Mouse (Mus musculus) heart, adult 2 months (tissue): ENCODE results near the gene Wdhd1. TPM values are rescaled to one million over a fixed set of nuclear protein-coding genes. Genes with fewer than 3 reads are reported as not detected.

Experiments
- DNase-seq, 2 experiments: peaks; one replicate each; pipeline ENCODE4 v3.0.0; 2021
- H3K27ac ChIP-seq: fragments of 200-600 bp; 2 replicates; pipeline ENCODE4 v1.8.1; 2022
- H3K27me3 ChIP-seq: fragments of 200-500 bp; 2 replicates; pipeline ENCODE4 v1.6.1; 2012; ENCODE audit warnings: mild to moderate bottlenecking, low read length, inconsistent platforms, mixed read lengths; ENCODE audit not compliant: control insufficient read depth, insufficient read depth
- H3K36me3 ChIP-seq: fragments of 200-500 bp; 2 replicates; pipeline ENCODE4 v1.6.1; 2012; ENCODE audit warnings: low read length, inconsistent platforms; ENCODE audit not compliant: control insufficient read depth, insufficient read depth
- H3K4me1 ChIP-seq: fragments of 200-500 bp; 2 replicates; pipeline ENCODE4 v1.6.1; 2011; ENCODE audit warnings: low read length; ENCODE audit not compliant: control insufficient read depth, insufficient read depth
- H3K4me3 ChIP-seq: fragments of 200-600 bp; 2 replicates; pipeline ENCODE4 v1.8.1; 2022
- H3K79me2 ChIP-seq: fragments of 200-500 bp; replicated peaks from 2 replicates; pipeline ENCODE4 v1.6.1; 2012; ENCODE audit warnings: mild to moderate bottlenecking, inconsistent platforms, low read length, moderate library complexity, mixed read lengths; ENCODE audit not compliant: control insufficient read depth, insufficient read depth
- H3K9ac ChIP-seq: fragments of 200-500 bp; 2 replicates; pipeline ENCODE4 v1.6.1; 2012; ENCODE audit warnings: low read depth, mild to moderate bottlenecking, control low read depth, inconsistent platforms, low read length, mixed read lengths
- CTCF ChIP-seq: fragments of 200-600 bp; IDR thresholded peaks from 2 replicates; pipeline ENCODE4 v1.8.1; 2022; ENCODE audit warnings: antibody characterized with exemption, mild to moderate bottlenecking, moderate library complexity
- EP300 ChIP-seq: fragments of 200-500 bp; IDR thresholded peaks from 2 replicates; pipeline ENCODE4 v1.6.1; 2011; ENCODE audit warnings: low read depth, low read length, control low read depth; ENCODE audit not compliant: insufficient read depth
- POLR2A ChIP-seq: fragments of 200-500 bp; IDR thresholded peaks from 2 replicates; pipeline ENCODE4 v1.6.1; 2011; ENCODE audit warnings: mild to moderate bottlenecking, low read depth, low read length, control low read depth; ENCODE audit not compliant: insufficient read depth
- WGBS: fragments of 180-500 bp; shearing (Covaris S2); methylation state at CpG from one replicate; pipeline ENCODE4 v1.1.7; 2018; 5-methylcytosine and 5-hydroxymethylcytosine counted together
- intact Hi-C: fragments of 180-260 bp; cut with DNase I; formaldehyde crosslinking; loops from one replicate; pipeline ENCODE4 v1.15.1; 2025
- polyA plus RNA-seq: library from polyadenylated mRNA; depleted of rRNA; stranded (reverse); fragments of >200 nt; gene quantifications from 2 replicates; pipeline ENCODE4 v1.2.3, GENCODE M21; 2012
- total RNA-seq, 2 experiments: library from RNA; stranded (reverse); gene quantifications; 2 replicates each; pipeline ENCODE4 v1.2.3; 2021

The Wdhd1 gene
- total and polyA plus RNA-seq, 3 experiments: 0.33 to 0.73 (median 0.48) TPM

DNA sequence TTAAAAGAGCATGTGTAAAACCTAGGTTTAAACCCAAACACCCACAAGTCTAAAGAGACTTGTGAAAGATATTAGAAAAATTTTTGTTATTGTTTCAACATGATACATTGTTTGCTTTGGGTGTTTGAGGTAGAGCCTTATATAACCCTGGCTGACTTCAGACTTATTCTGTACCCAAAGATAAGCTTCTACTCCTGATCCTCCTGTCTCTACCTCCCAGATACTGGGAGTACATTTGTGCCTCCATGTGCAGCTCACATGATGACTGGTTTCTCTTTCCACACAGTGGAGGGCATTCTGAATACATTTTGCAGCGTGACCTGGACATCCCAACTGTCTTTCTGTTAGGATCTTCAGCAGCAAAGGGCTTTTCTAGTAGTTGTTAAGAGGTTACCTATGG, 9.6 kb upstream of the Wdhd1 start:
- H3K27me3 ChIP-seq: no peaks in the 10 kb centered on the region
- peaks cover 13% of the 10 kb centered on the region for H3K79me2 ChIP-seq
- 85% methylated on average over 1 of the region's 1 CpGs for WGBS
- H3K36me3 ChIP-seq: no peaks in the 10 kb centered on the region
- TF ChIP-seq EP300 (no peak), CTCF (no peak), POLR2A (no peak)
- H3K4me3 ChIP-seq: no peak overlapping the region
- H3K4me1 ChIP-seq: peaks cover 1% of the 10 kb centered on the region
- intact Hi-C loops: no loop called here
- DNase-seq: no peak
- no peak overlapping the region for H3K27ac ChIP-seq
- no peak overlapping the region for H3K9ac ChIP-seq

DNA sequence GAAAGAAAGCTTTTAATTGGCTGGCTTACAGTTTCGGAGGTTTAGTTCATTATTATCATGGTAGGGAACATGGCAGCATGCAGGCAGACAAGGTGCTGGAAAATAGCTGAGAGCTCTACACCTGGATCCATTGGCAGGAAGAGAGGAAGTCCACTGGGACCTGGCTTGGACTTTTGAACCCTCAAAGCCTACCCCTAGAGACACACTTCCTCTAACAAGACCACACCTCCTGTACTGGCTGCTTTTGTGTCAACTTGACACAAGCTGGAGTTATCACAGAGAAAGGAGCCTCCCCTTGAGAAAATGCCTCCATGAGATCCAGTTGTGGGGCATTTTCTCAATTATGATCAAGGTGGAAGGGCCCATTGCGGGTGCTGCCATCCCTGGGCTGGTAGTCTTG, 8.6 kb upstream of the Wdhd1 start:
- H3K27me3 ChIP-seq: no peaks in the 10 kb centered on the region
- TF ChIP-seq EP300 (no peak), CTCF (no peak), POLR2A (no peak)
- 96% methylated on average over 2 of the region's 2 CpGs for WGBS
- H3K79me2 ChIP-seq: peaks cover 13% of the 10 kb centered on the region
- H3K27ac ChIP-seq: no peak overlapping the region
- intact Hi-C loops: no loop called here
- no peaks in the 10 kb centered on the region for H3K36me3 ChIP-seq
- DNase-seq: no peak
- no peak overlapping the region for H3K9ac ChIP-seq
- H3K4me3 ChIP-seq: no peak overlapping the region
- peaks cover 1% of the 10 kb centered on the region for H3K4me1 ChIP-seq

DNA sequence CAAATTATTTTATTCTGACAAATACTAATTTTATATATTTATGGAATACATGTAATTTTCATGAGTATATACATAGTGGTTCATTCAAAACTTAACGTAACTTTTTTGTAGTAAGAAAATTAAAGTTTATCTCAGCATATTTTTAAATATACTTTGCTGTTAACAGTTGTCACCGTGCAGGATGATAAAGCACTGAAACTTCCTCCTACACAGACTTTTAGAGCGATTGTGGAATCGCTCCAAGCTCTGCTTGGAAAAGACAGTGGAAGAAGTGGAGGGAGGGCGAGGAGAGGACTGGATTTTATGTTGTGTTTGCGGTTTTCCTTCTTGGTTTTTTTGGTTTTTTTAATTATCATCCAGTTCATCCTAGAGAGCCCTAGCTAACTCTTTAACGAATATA, 6.9 kb upstream of the Wdhd1 start:
- Histone ChIP-seq H3K79me2 (peaks cover 10% of the 10 kb centered on the region), H3K36me3 (no peaks in the 10 kb centered on the region; the same call in 1 of the 2 replicates), H3K4me3 (no peak overlapping the region), H3K27me3 (no peaks in the 10 kb centered on the region), H3K9ac (no peak overlapping the region), H3K4me1 (peaks cover 1% of the 10 kb centered on the region), H3K27ac (no peak overlapping the region)
- WGBS: 32% methylated on average over 7 of the region's 7 CpGs
- no peak for DNase-seq
- intact Hi-C loops: no loop called here
- TF ChIP-seq CTCF (no peak), POLR2A (no peak), EP300 (no peak)

DNA sequence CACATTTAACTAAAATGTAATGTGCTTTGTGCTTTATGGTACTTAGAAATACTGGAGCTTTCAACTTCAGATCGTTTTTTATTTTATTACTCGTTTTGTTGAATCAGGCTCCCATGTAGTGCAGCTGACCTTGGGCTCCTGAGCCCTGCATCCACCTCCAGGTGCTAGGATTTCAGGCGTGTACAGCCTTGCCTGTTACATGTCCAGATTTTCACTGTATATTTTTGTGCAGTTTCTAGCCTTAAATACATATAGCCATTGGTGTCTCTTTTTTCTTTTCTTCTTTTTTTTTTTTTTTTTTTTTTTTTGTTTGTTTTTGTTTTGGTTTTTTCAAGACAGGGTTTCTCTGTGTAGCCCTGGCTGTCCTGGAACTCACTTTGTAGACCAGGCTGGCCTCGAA, 4.9 kb upstream of the Wdhd1 start:
- H3K27me3 ChIP-seq: no peaks in the 10 kb centered on the region
- H3K4me1 ChIP-seq: peaks cover 1% of the 10 kb centered on the region
- peaks cover 2% of the 10 kb centered on the region; the same call in 1 of the 2 replicates for H3K36me3 ChIP-seq
- 90% methylated on average over 4 of the region's 4 CpGs for WGBS
- H3K9ac ChIP-seq: no peak overlapping the region
- TF ChIP-seq EP300 (no peak), POLR2A (no peak), CTCF (no peak)
- DNase-seq: no peak
- intact Hi-C loops: no loop called here
- H3K79me2 ChIP-seq: peaks cover 7% of the 10 kb centered on the region
- H3K27ac ChIP-seq: no peak overlapping the region
- H3K4me3 ChIP-seq: no peak overlapping the region

DNA sequence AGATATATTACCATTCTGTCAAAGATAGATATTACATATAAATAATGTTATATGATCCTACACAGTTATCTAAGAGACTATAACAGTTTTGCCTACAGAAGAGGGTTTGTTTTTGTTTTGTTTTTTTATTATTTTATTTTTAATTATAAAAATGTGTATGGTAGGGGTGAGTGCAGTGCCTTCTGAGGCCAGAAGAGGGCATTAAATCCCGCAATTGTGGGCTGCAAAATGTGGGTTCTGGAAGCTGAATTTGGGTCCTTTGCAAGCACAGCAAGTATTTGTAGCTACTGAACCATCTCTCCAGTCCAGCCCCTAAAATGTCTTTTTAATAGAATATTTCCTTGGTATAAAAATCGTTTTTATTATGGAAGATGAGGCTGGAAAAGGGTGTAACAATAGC, 2.4 kb upstream of the Wdhd1 start:
- no peaks in the 10 kb centered on the region for H3K27me3 ChIP-seq
- peaks cover 2% of the 10 kb centered on the region; the same call in 1 of the 2 replicates for H3K36me3 ChIP-seq
- no peaks in the 10 kb centered on the region; the same call in 1 of the 2 replicates for H3K4me1 ChIP-seq
- no peak for DNase-seq
- H3K79me2 ChIP-seq: peaks cover 2% of the 10 kb centered on the region
- no peak overlapping the region for H3K9ac ChIP-seq
- 83% methylated on average over 2 of the region's 2 CpGs for WGBS
- H3K4me3 ChIP-seq: no peak overlapping the region
- no peak overlapping the region for H3K27ac ChIP-seq
- intact Hi-C loops: loop anchor here (5.0 kb wide), 1 partner anchor 138 kb away; the partner anchor contains the start of gene Dlgap5
- no peak for TF ChIP-seq EP300
- no peak for TF ChIP-seq POLR2A
- peak; percentile 50 for TF ChIP-seq CTCF

DNA sequence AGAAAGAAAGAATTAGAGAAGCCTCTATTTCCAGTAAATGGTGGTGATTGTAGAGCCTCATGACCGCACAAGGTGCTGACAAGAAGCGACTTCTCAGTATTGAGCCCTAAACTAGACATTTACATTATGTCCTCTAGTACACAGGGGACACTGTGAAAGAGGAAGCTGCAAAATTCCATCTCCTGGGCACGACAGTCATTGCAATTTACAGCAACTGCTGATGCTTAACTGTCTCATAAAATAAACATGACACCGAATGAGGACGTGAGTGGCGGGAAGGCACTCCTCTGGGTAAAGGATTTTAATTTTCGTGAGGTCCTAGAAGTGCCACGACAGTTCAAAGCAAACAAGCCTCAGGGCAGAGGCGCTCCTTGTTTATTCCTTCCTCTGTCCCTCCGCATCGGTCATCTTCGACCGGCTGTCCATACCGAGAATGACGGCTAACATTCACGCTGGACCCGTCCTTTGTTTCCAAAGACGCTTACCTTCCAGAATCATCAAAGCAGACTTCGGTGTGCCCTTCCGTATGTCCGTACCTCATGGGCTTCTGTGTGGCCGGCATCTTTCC, 537 bp downstream of the Wdhd1 start:
- Histone ChIP-seq H3K4me1 (no peaks in the 10 kb centered on the region; the same call in 1 of the 2 replicates), H3K27me3 (no peaks in the 10 kb centered on the region), H3K79me2 (no peaks in the 10 kb centered on the region; the same call in 1 of the 2 replicates), H3K27ac (peak overlapping the region; percentile 96), H3K36me3 (peaks cover 2% of the 10 kb centered on the region; the same call in 1 of the 2 replicates), H3K4me3 (peak overlapping the region; percentile 83), H3K9ac (peak overlapping the region; percentile 69)
- 3% methylated on average over 22 of the region's 22 CpGs for WGBS
- TF ChIP-seq EP300 (no peak), CTCF (no peak), POLR2A (no peak)
- intact Hi-C loops: loop anchor here (2.0 to 5.0 kb wide), 2 partner anchors 23 to 141 kb away; partner anchors contain the start of genes Dlgap5 and Mapk1ip1l
- no peak for DNase-seq
